Mouse (Mus musculus) intestine, embryonic 14.5 days (tissue): Measurements from ENCODE around the gene Hkdc1. TPM values are rescaled to one million over a fixed set of nuclear protein-coding genes. Genes with fewer than 3 reads are reported as not detected.
"Not testable (repeated sequence)": the region's sequence is repeated elsewhere in the genome, so short reads cannot be mapped to it uniquely, and the experiment has no call there.

Source experiments
- ATAC-seq: fragments of 200-750 bp; cut with Nextera tagmentation; replicated peaks from 2 replicates; pipeline ENCODE4 v1.8.0; 2017; ENCODE audit warnings: low read depth, moderate number of reproducible peaks, moderate TSS enrichment, moderate library complexity; ENCODE audit not compliant: low FRiP score, low TSS enrichment
- DNase-seq: peaks from one replicate; pipeline ENCODE4 v3.0.0-alpha.2; 2018; ENCODE audit warnings: low spot score
- H3K27ac ChIP-seq: fragments of 300-500 bp; sonication (generic); 2 replicates; pipeline ENCODE4 v1.5.1; 2014; ENCODE audit warnings: low read depth, mild to moderate bottlenecking, control low read depth
- H3K27me3 ChIP-seq: fragments of 300-500 bp; sonication (generic); replicated peaks from 2 replicates; pipeline ENCODE4 v1.6.1; 2014; ENCODE audit warnings: low read length, control low read depth; ENCODE audit not compliant: control insufficient read depth, insufficient read depth
- H3K36me3 ChIP-seq: fragments of 300-500 bp; sonication (generic); 2 replicates; pipeline ENCODE4 v1.6.1; 2014; ENCODE audit warnings: low read length, control low read depth; ENCODE audit not compliant: control insufficient read depth, insufficient read depth
- H3K4me1 ChIP-seq: fragments of 300-500 bp; sonication (generic); replicated peaks from 2 replicates; pipeline ENCODE4 v1.6.1; 2014; ENCODE audit warnings: low read length, control low read depth, mixed read lengths; ENCODE audit not compliant: control insufficient read depth, insufficient read depth
- H3K4me2 ChIP-seq: fragments of 300-500 bp; sonication (generic); 2 replicates; pipeline ENCODE4 v1.6.1; 2014; ENCODE audit warnings: low read length
- H3K4me3 ChIP-seq: fragments of 300-500 bp; sonication (generic); 2 replicates; pipeline ENCODE4 v1.5.1; 2014; ENCODE audit warnings: low read depth, low read length, control low read depth, mixed read lengths
- H3K9ac ChIP-seq: fragments of 300-500 bp; sonication (generic); 2 replicates; pipeline ENCODE4 v1.6.1; 2014; ENCODE audit warnings: mild to moderate bottlenecking, low read length
- H3K9me3 ChIP-seq: fragments of 300-500 bp; sonication (generic); 2 replicates; pipeline ENCODE4 v1.6.1; 2016; ENCODE audit warnings: low read length, control low read depth; ENCODE audit not compliant: control insufficient read depth
- WGBS: fragments of 180-500 bp; shearing (Covaris S2); extraction: QIAGEN DNeasy Blood & Tissue Kit; methylation state at CpG from one replicate; pipeline ENCODE4 v1.1.7; 2014; 5-methylcytosine and 5-hydroxymethylcytosine counted together
- polyA plus RNA-seq: library from polyadenylated mRNA; unstranded; fragments of >200 nt; fragmentation: Nextera tagmentation; extraction: Ambion mirVana; gene quantifications from 2 replicates; pipeline ENCODE4 v1.2.1, GENCODE M21; 2014

The Hkdc1 gene
- polyA plus RNA-seq, result 4.5 and 5.8 TPM in 2 replicates

GRCm38 (mm10) chr10:62422255-62422654, at the start of gene Hkdc1:
Gene Hkdc1 (minus strand): TSS chr10:62422491.
- Histone ChIP-seq H3K36me3 (no peaks in the 10 kb centered on the region), H3K9ac (no peak within 1 kb of the TSS), H3K27me3 (no peaks in the 10 kb centered on the region), H3K4me1 (peaks cover 9% of the 10 kb centered on the region), H3K9me3 (no peaks in the 10 kb centered on the region), H3K27ac (no peak within 1 kb of the TSS), H3K4me2 (peak within 1 kb of the TSS; percentile 28; the same call in 1 of the 2 replicates), H3K4me3 (no peak within 1 kb of the TSS)
- peak; percentile 70 for DNase-seq
- WGBS, result 36% methylated on average over 15 of the region's 15 CpGs
- ATAC-seq, result peak; percentile 63; the same call in 1 of the 2 replicates

- Histone ChIP-seq H3K9ac (no peak overlapping the region), H3K27ac (no peak overlapping the region), H3K9me3 (no peaks in the 10 kb centered on the region), H3K4me3 (no peak overlapping the region), H3K27me3 (no peaks in the 10 kb centered on the region), H3K4me2 (no peak overlapping the region), H3K4me1 (no peaks in the 10 kb centered on the region), H3K36me3 (peaks cover 31% of the 10 kb centered on the region)
- WGBS, result 75% methylated on average over 5 of the region's 5 CpGs
- DNase-seq (no peak), ATAC-seq (no peak)
Observed at GRCm38 (mm10) chr10:62471105-62471504, 48.8 kb upstream of the Hkdc1 start.

- peaks cover 29% of the 10 kb centered on the region for H3K36me3 ChIP-seq
- no peak for DNase-seq
- H3K9ac ChIP-seq, result no peak overlapping the region
- no peak overlapping the region for H3K4me2 ChIP-seq
- H3K4me3 ChIP-seq, result no peak overlapping the region
- no peaks in the 10 kb centered on the region for H3K27me3 ChIP-seq
- WGBS, result 93% methylated on average over 4 of the region's 4 CpGs
- H3K27ac ChIP-seq, result no peak overlapping the region
- no peaks in the 10 kb centered on the region for H3K9me3 ChIP-seq
- ATAC-seq, result no peak
- H3K4me1 ChIP-seq, result no peaks in the 10 kb centered on the region
Observed at GRCm38 (mm10) chr10:62469736-62470135, 47.4 kb upstream of the Hkdc1 start.

GRCm38 (mm10) chr10:62461321-62461720, 39.0 kb upstream of the Hkdc1 start:
- Histone ChIP-seq H3K36me3 (peaks cover 61% of the 10 kb centered on the region), H3K4me2 (no peak overlapping the region), H3K9ac (no peak overlapping the region), H3K27me3 (no peaks in the 10 kb centered on the region), H3K4me1 (no peaks in the 10 kb centered on the region), H3K9me3 (no peaks in the 10 kb centered on the region), H3K4me3 (no peak overlapping the region), H3K27ac (no peak overlapping the region)
- no peak for DNase-seq
- ATAC-seq, result no peak

- 62% methylated on average over 11 of the region's 11 CpGs for WGBS
- not testable (repeated sequence) for H3K4me2 ChIP-seq, H3K9ac ChIP-seq, H3K4me3 ChIP-seq, H3K9me3 ChIP-seq, H3K27me3 ChIP-seq, DNase-seq, ATAC-seq, H3K27ac ChIP-seq
- peaks cover 10% of the 10 kb centered on the region for H3K4me1 ChIP-seq
- peaks cover 25% of the 10 kb centered on the region for H3K36me3 ChIP-seq
Observed at GRCm38 (mm10) chr10:62452001-62452400, 29.7 kb upstream of the Hkdc1 start.

GRCm38 (mm10) chr10:62450280-62450640, 28.0 kb upstream of the Hkdc1 start:
- H3K4me1 ChIP-seq, result peaks cover 10% of the 10 kb centered on the region
- no peaks in the 10 kb centered on the region for H3K27me3 ChIP-seq
- H3K9ac ChIP-seq, result peak overlapping the region; percentile 88
- H3K9me3 ChIP-seq, result no peaks in the 10 kb centered on the region
- peak overlapping the region; percentile 92 for H3K27ac ChIP-seq
- no peak for DNase-seq
- H3K36me3 ChIP-seq, result peaks cover 27% of the 10 kb centered on the region
- ATAC-seq, result peak; percentile 25
- peak overlapping the region; percentile 63 for H3K4me2 ChIP-seq
- 39% methylated on average over 18 of the region's 18 CpGs for WGBS
- H3K4me3 ChIP-seq, result peak overlapping the region; percentile 94

GRCm38 (mm10) chr10:62449364-62450279, 27.3 kb upstream of the Hkdc1 start, which contains the start of the genes 4930507D05Rik and Supv3l1:
Gene 4930507D05Rik (plus strand): TSS chr10:62449489.
Gene Supv3l1 (minus strand): TSS chr10:62449738.
- peak; percentile 93 for ATAC-seq
- peaks cover 32% of the 10 kb centered on the region for H3K36me3 ChIP-seq
- H3K27me3 ChIP-seq, result no peaks in the 10 kb centered on the region
- no peaks in the 10 kb centered on the region for H3K9me3 ChIP-seq
- peak within 1 kb of the TSS; percentile 94 for H3K4me3 ChIP-seq
- H3K27ac ChIP-seq, result peak within 1 kb of the TSS; percentile 92
- peaks cover 10% of the 10 kb centered on the region for H3K4me1 ChIP-seq
- peak; percentile 99 for DNase-seq
- peak within 1 kb of the TSS; percentile 63 for H3K4me2 ChIP-seq
- peak within 1 kb of the TSS; percentile 88 for H3K9ac ChIP-seq
- WGBS, result under 1% methylated on average over 73 of the region's 73 CpGs

GRCm38 (mm10) chr10:62430427-62430826, 8.1 kb upstream of the Hkdc1 start:
- no peak overlapping the region for H3K4me3 ChIP-seq
- H3K9ac ChIP-seq, result no peak overlapping the region
- no peaks in the 10 kb centered on the region for H3K9me3 ChIP-seq
- 91% methylated on average over 5 of the region's 5 CpGs for WGBS
- H3K27me3 ChIP-seq, result no peaks in the 10 kb centered on the region
- H3K27ac ChIP-seq, result no peak overlapping the region
- DNase-seq, result no peak
- H3K36me3 ChIP-seq, result peaks cover 76% of the 10 kb centered on the region
- no peak overlapping the region for H3K4me2 ChIP-seq
- H3K4me1 ChIP-seq, result peaks cover 7% of the 10 kb centered on the region
- no peak for ATAC-seq
